Mouse (Mus musculus) cortical plate, adult 2 months (tissue): Measurements from ENCODE around the gene Wnt2b.

Source experiments
- CTCF ChIP-seq: fragments of 200-500 bp; IDR thresholded peaks from 2 replicates; pipeline ENCODE4 v1.5.1; 2011; ENCODE audit warnings: mild to moderate bottlenecking, control low read depth, low read length; ENCODE audit not compliant: insufficient read depth; ENCODE audit errors: extremely low read depth
- POLR2A ChIP-seq: fragments of 200-500 bp; IDR thresholded peaks from 2 replicates; pipeline ENCODE4 v1.6.1; 2011; ENCODE audit warnings: mild to moderate bottlenecking, low read length, control low read depth; ENCODE audit not compliant: insufficient read depth; ENCODE audit errors: extremely low read depth

DNA sequence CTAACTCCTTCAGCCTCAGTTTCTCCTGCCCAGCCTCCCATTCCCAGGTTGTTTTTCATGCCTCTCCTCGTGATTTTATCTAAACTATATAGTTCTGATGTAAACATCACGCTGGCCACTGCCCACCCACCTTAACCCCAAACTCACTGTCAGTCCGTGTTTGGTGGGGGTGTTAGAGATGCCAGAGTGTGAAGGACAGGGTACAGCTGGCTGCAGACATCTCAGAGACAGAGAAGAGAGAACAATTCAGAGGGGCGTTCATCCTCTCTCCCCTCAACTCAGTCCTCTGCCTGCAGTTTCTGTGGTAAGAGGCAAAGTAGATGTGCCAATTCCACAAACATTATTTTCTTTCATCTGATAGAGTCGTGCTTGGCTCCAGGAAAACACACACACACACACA, 1.1 kb upstream of the Wnt2b start:
- TF ChIP-seq CTCF (no peak), POLR2A (no peak)
